Mouse (Mus musculus): ENCODE results near the gene A130010J15Rik. TPM values are rescaled to one million over a fixed set of nuclear protein-coding genes. Genes with fewer than 3 reads are reported as not detected.

The A130010J15Rik gene
- polyA plus RNA-seq, 1 experiment from 2014 or later, result 11.9 TPM

- WGBS (ENCODE audit: insufficient replicate concordance), result 83% methylated on average over 2 of the region's 2 CpGs
- no peak overlapping the region for H3K4me3 ChIP-seq (ENCODE audit: low read depth, low read length)
- ATAC-seq (replicated peaks; ENCODE audit: insufficient number of reproducible peaks, low FRiP score, low TSS enrichment), result no peak; the same call in 1 of the 2 replicates
Measured at GRCm38 (mm10) chr1:193198312-193198711, 30.5 kb downstream of the A130010J15Rik start.

GRCm38 (mm10) chr1:193200640-193201382 lies 33.0 kb downstream of the A130010J15Rik start:
- Histone ChIP-seq H3K4me2 (no peak overlapping the region), H3K27ac (ENCODE audit: low read depth, low read length) (no peak overlapping the region), H3K4me1 (ENCODE audit: control insufficient read depth, insufficient read depth, low read length) (no peaks in the 10 kb centered on the region), H3K4me3 (ENCODE audit: low read depth, low read length) (no peak overlapping the region), H3K9ac (ENCODE audit: low read depth, low read length) (no peak overlapping the region), H3K36me3 (ENCODE audit: control insufficient read depth, insufficient read depth, low read length) (no peaks in the 10 kb centered on the region), H3K9me3 (replicated peaks; ENCODE audit: control insufficient read depth, low read length) (no peaks in the 10 kb centered on the region), H3K27me3 (ENCODE audit: control insufficient read depth, insufficient read depth, low read length) (no peaks in the 10 kb centered on the region)
- WGBS (ENCODE audit: insufficient replicate concordance), result 76% methylated on average over 8 of the region's 8 CpGs
- ATAC-seq (replicated peaks; ENCODE audit: insufficient number of reproducible peaks, low FRiP score, low TSS enrichment), result no peak

More at GRCm38 (mm10) chr1:193198312-193198711, 30.5 kb downstream of the A130010J15Rik start:
- no peaks in the 10 kb centered on the region for H3K36me3 ChIP-seq (ENCODE audit: control insufficient read depth, insufficient read depth, low read length)
- H3K27ac ChIP-seq (ENCODE audit: low read depth, low read length), result no peak overlapping the region
- H3K4me2 ChIP-seq, result no peak overlapping the region
- H3K9me3 ChIP-seq (replicated peaks; ENCODE audit: control insufficient read depth, low read length), result no peaks in the 10 kb centered on the region
- no peak overlapping the region for H3K9ac ChIP-seq (ENCODE audit: low read depth, low read length)
- no peaks in the 10 kb centered on the region for H3K27me3 ChIP-seq (ENCODE audit: control insufficient read depth, insufficient read depth, low read length)
- H3K4me1 ChIP-seq (ENCODE audit: control insufficient read depth, insufficient read depth, low read length), result no peaks in the 10 kb centered on the region

- H3K27ac ChIP-seq (ENCODE audit: low read depth, low read length), result no peak within 1 kb of the TSS
- WGBS (ENCODE audit: insufficient replicate concordance), result 57% methylated on average over 5 of the region's 5 CpGs
Measured at GRCm38 (mm10) chr1:193201383-193201778, 33.5 kb downstream of the A130010J15Rik start, which contains the start of gene Traf3ip3. Gene Traf3ip3 (minus strand): TSS chr1:193201703.

GRCm38 (mm10) chr1:193203821-193204220 lies 36.0 kb downstream of the A130010J15Rik start:
- ATAC-seq (replicated peaks; ENCODE audit: insufficient number of reproducible peaks, low FRiP score, low TSS enrichment), result no peak
- H3K4me3 ChIP-seq (ENCODE audit: low read depth, low read length), result no peak overlapping the region

More at GRCm38 (mm10) chr1:193201383-193201778, 33.5 kb downstream of the A130010J15Rik start, which contains the start of gene Traf3ip3:
- no peaks in the 10 kb centered on the region for H3K36me3 ChIP-seq (ENCODE audit: control insufficient read depth, insufficient read depth, low read length)
- ATAC-seq (replicated peaks; ENCODE audit: insufficient number of reproducible peaks, low FRiP score, low TSS enrichment), result no peak
- no peaks in the 10 kb centered on the region for H3K4me1 ChIP-seq (ENCODE audit: control insufficient read depth, insufficient read depth, low read length)
- no peak within 1 kb of the TSS for H3K4me3 ChIP-seq (ENCODE audit: low read depth, low read length)
- H3K9ac ChIP-seq (ENCODE audit: low read depth, low read length), result no peak within 1 kb of the TSS
- H3K27me3 ChIP-seq (ENCODE audit: control insufficient read depth, insufficient read depth, low read length), result no peaks in the 10 kb centered on the region
- H3K9me3 ChIP-seq (replicated peaks; ENCODE audit: control insufficient read depth, low read length), result no peaks in the 10 kb centered on the region
- H3K4me2 ChIP-seq, result no peak within 1 kb of the TSS

GRCm38 (mm10) chr1:193205431-193205830 lies 37.6 kb downstream of the A130010J15Rik start:
- Histone ChIP-seq H3K9ac (ENCODE audit: low read depth, low read length) (no peak overlapping the region), H3K4me3 (ENCODE audit: low read depth, low read length) (no peak overlapping the region), H3K4me1 (ENCODE audit: control insufficient read depth, insufficient read depth, low read length) (no peaks in the 10 kb centered on the region), H3K9me3 (replicated peaks; ENCODE audit: control insufficient read depth, low read length) (no peaks in the 10 kb centered on the region), H3K36me3 (ENCODE audit: control insufficient read depth, insufficient read depth, low read length) (no peaks in the 10 kb centered on the region), H3K4me2 (no peak overlapping the region), H3K27me3 (ENCODE audit: control insufficient read depth, insufficient read depth, low read length) (no peaks in the 10 kb centered on the region), H3K27ac (ENCODE audit: low read depth, low read length) (no peak overlapping the region)
- WGBS (ENCODE audit: insufficient replicate concordance), result 82% methylated on average over 2 of the region's 2 CpGs
- ATAC-seq (replicated peaks; ENCODE audit: insufficient number of reproducible peaks, low FRiP score, low TSS enrichment), result no peak

More at GRCm38 (mm10) chr1:193203821-193204220, 36.0 kb downstream of the A130010J15Rik start:
- no peaks in the 10 kb centered on the region for H3K27me3 ChIP-seq (ENCODE audit: control insufficient read depth, insufficient read depth, low read length)
- no peak overlapping the region for H3K27ac ChIP-seq (ENCODE audit: low read depth, low read length)
- 59% methylated on average over 2 of the region's 2 CpGs for WGBS (ENCODE audit: insufficient replicate concordance)
- H3K9ac ChIP-seq (ENCODE audit: low read depth, low read length), result no peak overlapping the region
- H3K4me2 ChIP-seq, result no peak overlapping the region
- H3K4me1 ChIP-seq (ENCODE audit: control insufficient read depth, insufficient read depth, low read length), result no peaks in the 10 kb centered on the region
- H3K36me3 ChIP-seq (ENCODE audit: control insufficient read depth, insufficient read depth, low read length), result no peaks in the 10 kb centered on the region
- no peaks in the 10 kb centered on the region for H3K9me3 ChIP-seq (replicated peaks; ENCODE audit: control insufficient read depth, low read length)

- H3K4me2 ChIP-seq, result no peak within 1 kb of the TSS
- H3K4me3 ChIP-seq (ENCODE audit: low read depth, low read length), result no peak within 1 kb of the TSS
- H3K4me1 ChIP-seq (ENCODE audit: control insufficient read depth, insufficient read depth, low read length), result no peaks in the 10 kb centered on the region
- 76% methylated on average over 3 of the region's 3 CpGs for WGBS (ENCODE audit: insufficient replicate concordance)
- H3K9ac ChIP-seq (ENCODE audit: low read depth, low read length), result no peak within 1 kb of the TSS
- H3K27ac ChIP-seq (ENCODE audit: low read depth, low read length), result no peak within 1 kb of the TSS
- no peaks in the 10 kb centered on the region for H3K9me3 ChIP-seq (replicated peaks; ENCODE audit: control insufficient read depth, low read length)
- no peaks in the 10 kb centered on the region for H3K27me3 ChIP-seq (ENCODE audit: control insufficient read depth, insufficient read depth, low read length)
- no peak for ATAC-seq (replicated peaks; ENCODE audit: insufficient number of reproducible peaks, low FRiP score, low TSS enrichment)
- no peaks in the 10 kb centered on the region for H3K36me3 ChIP-seq (ENCODE audit: control insufficient read depth, insufficient read depth, low read length)
Measured at GRCm38 (mm10) chr1:193207503-193207902, 39.7 kb downstream of the A130010J15Rik start, which contains the start of gene Lamb3. Gene Lamb3 (plus strand): TSS chr1:193207699.

- H3K36me3 ChIP-seq (ENCODE audit: control insufficient read depth, insufficient read depth, low read length), result no peaks in the 10 kb centered on the region
- no peaks in the 10 kb centered on the region for H3K27me3 ChIP-seq (ENCODE audit: control insufficient read depth, insufficient read depth, low read length)
- no peaks in the 10 kb centered on the region for H3K9me3 ChIP-seq (replicated peaks; ENCODE audit: control insufficient read depth, low read length)
- no peak overlapping the region for H3K9ac ChIP-seq (ENCODE audit: low read depth, low read length)
- WGBS (ENCODE audit: insufficient replicate concordance), result 36% methylated on average over 2 of the region's 2 CpGs
- no peaks in the 10 kb centered on the region for H3K4me1 ChIP-seq (ENCODE audit: control insufficient read depth, insufficient read depth, low read length)
- ATAC-seq (replicated peaks; ENCODE audit: insufficient number of reproducible peaks, low FRiP score, low TSS enrichment), result no peak
- H3K4me3 ChIP-seq (ENCODE audit: low read depth, low read length), result no peak overlapping the region
- no peak overlapping the region for H3K4me2 ChIP-seq
- H3K27ac ChIP-seq (ENCODE audit: low read depth, low read length), result no peak overlapping the region
Measured at GRCm38 (mm10) chr1:193208178-193208577, 40.3 kb downstream of the A130010J15Rik start.

- Histone ChIP-seq H3K4me3 (ENCODE audit: low read depth, low read length) (no peak overlapping the region), H3K27me3 (ENCODE audit: control insufficient read depth, insufficient read depth, low read length) (no peaks in the 10 kb centered on the region), H3K4me2 (no peak overlapping the region), H3K9ac (ENCODE audit: low read depth, low read length) (no peak overlapping the region), H3K9me3 (replicated peaks; ENCODE audit: control insufficient read depth, low read length) (no peaks in the 10 kb centered on the region), H3K27ac (ENCODE audit: low read depth, low read length) (no peak overlapping the region), H3K36me3 (ENCODE audit: control insufficient read depth, insufficient read depth, low read length) (no peaks in the 10 kb centered on the region), H3K4me1 (ENCODE audit: control insufficient read depth, insufficient read depth, low read length) (no peaks in the 10 kb centered on the region)
- ATAC-seq (replicated peaks; ENCODE audit: insufficient number of reproducible peaks, low FRiP score, low TSS enrichment), result no peak
- WGBS (ENCODE audit: insufficient replicate concordance), result 65% methylated on average over 5 of the region's 5 CpGs
Measured at GRCm38 (mm10) chr1:193211371-193211770, 43.5 kb downstream of the A130010J15Rik start.

- WGBS (ENCODE audit: insufficient replicate concordance), result 60% methylated on average over 5 of the region's 5 CpGs
- Histone ChIP-seq H3K4me2 (no peak overlapping the region), H3K4me1 (ENCODE audit: control insufficient read depth, insufficient read depth, low read length) (no peaks in the 10 kb centered on the region), H3K9me3 (replicated peaks; ENCODE audit: control insufficient read depth, low read length) (no peaks in the 10 kb centered on the region), H3K4me3 (ENCODE audit: low read depth, low read length) (no peak overlapping the region), H3K27me3 (ENCODE audit: control insufficient read depth, insufficient read depth, low read length) (no peaks in the 10 kb centered on the region), H3K36me3 (ENCODE audit: control insufficient read depth, insufficient read depth, low read length) (no peaks in the 10 kb centered on the region), H3K9ac (ENCODE audit: low read depth, low read length) (no peak overlapping the region), H3K27ac (ENCODE audit: low read depth, low read length) (no peak overlapping the region)
- no peak for ATAC-seq (replicated peaks; ENCODE audit: insufficient number of reproducible peaks, low FRiP score, low TSS enrichment)
Measured at GRCm38 (mm10) chr1:193214053-193214452, 46.2 kb downstream of the A130010J15Rik start.
